Mouse (Mus musculus): ENCODE data around the gene Kbtbd13. TPM values are rescaled to one million over a fixed set of nuclear protein-coding genes. Genes with fewer than 3 reads are reported as not detected.

The Kbtbd13 gene
- polyA plus RNA-seq, 1 experiment: 0.27 TPM

DNA sequence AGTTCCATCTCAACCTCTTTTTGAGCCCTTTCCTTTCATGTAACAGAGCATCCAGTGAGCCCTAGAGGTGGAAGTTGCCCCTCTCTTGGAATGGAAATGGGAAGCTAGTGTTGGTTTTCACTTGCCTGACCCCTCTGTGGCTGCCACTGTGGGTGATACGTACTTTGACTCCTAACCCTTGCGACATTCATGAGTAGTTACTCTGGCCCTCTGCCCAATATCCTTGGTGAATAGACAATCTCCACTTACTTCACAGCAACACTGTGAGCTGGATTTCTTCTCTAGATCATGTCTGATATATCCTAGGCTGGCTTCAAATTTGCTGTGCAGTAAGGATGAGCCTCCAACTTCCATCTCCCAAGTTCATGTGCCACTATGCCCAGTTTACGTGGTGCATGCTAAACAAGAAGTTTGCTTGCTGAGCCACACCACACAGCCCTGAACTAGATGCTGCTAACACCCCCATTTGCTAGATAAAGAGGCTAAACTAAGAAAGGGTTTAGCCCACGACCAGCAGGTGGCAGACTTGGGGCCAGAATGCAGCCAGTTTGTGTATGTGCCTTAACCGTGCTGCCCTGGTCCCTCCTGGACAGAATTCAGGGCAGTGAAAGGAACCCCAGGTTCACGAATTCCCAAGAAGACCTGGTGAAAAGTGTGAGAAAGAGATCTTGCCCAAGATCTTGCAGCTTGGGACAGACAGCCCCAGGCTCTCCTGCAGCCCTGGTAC is 1.3 kb upstream of the Kbtbd13 start:
- Histone ChIP-seq H3K9ac (ENCODE audit: low read depth, poor library complexity, severe bottlenecking) (no peak overlapping the region), H3K9me3 (replicated peaks; ENCODE audit: control insufficient read depth, insufficient read depth, low read length, poor library complexity, severe bottlenecking) (no peaks in the 10 kb centered on the region), H3K36me3 (ENCODE audit: control insufficient read depth, insufficient read depth, low read length, poor library complexity, severe bottlenecking) (no peaks in the 10 kb centered on the region), H3K4me3 (ENCODE audit: low read depth, low read length) (no peak overlapping the region), H3K27me3 (ENCODE audit: control insufficient read depth, insufficient read depth, low read length, poor library complexity, severe bottlenecking) (peaks cover 4% of the 10 kb centered on the region), H3K4me1 (ENCODE audit: control insufficient read depth, insufficient read depth, low read length) (no peaks in the 10 kb centered on the region), H3K27ac (ENCODE audit: insufficient read depth, low read length) (no peak overlapping the region)
- TF ChIP-seq CTCF (IDR thresholded peaks at IDR 0.05; ENCODE audit: low read depth, low read length) (peak; percentile 93), POLR2A (IDR thresholded peaks at IDR 0.05; ENCODE audit: insufficient read depth, low read length) (no peak)

DNA sequence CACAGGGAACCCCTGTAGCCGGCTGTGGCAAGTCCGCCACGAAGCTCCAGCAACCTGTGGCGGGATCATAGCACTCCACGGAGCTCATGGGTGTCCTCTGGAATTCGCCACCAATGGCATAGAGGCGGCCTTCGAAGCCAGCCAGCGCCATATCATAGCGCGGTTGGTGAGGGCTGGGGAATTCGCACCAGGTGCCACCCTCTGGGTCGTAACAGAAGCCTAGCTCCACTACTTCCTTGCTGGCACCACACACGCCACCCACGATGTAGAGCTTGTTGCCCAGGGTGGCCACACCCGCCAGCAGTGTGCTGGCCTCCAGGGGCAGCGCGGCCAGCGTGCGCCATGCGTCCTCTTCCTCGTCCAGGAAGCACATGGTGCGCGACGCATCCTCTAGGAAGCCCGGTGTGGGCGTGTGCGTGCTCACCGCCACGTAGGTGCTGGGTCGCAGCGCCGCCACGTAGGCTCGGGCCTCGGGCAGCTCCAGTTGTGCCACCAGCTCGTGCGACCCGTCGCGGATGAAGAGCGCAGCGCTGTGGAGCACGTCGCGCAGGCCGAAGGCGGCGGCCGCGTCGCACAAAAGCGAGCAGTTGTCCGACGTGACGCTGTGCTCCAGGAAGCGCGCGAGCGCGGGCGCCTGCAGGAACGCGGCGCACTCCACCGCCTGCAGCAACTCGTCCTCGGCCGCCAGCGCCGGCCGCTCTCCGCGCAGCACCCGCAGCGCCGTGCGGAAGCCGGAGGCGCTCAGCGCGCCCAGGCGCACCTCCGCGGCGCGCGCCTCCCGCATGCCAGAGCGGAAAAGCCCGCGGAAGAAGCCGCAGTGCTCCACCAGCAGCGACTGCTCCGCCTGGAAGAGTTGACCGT is 470 bp downstream of the Kbtbd13 start:
- H3K4me1 ChIP-seq (ENCODE audit: control insufficient read depth, insufficient read depth, low read length): no peaks in the 10 kb centered on the region
- peak overlapping the region; percentile 56 for H3K4me3 ChIP-seq (ENCODE audit: low read depth, low read length)
- H3K9me3 ChIP-seq (replicated peaks; ENCODE audit: control insufficient read depth, insufficient read depth, low read length, poor library complexity, severe bottlenecking): no peaks in the 10 kb centered on the region
- no peaks in the 10 kb centered on the region for H3K36me3 ChIP-seq (ENCODE audit: control insufficient read depth, insufficient read depth, low read length, poor library complexity, severe bottlenecking)
- peak overlapping the region; percentile 47 for H3K9ac ChIP-seq (ENCODE audit: low read depth, poor library complexity, severe bottlenecking)
- TF ChIP-seq EP300 (IDR thresholded peaks at IDR 0.05; ENCODE audit: insufficient read depth, low read depth, low read length) (no peak), POLR2A (IDR thresholded peaks at IDR 0.05; ENCODE audit: insufficient read depth, low read length) (no peak)
- peaks cover 4% of the 10 kb centered on the region for H3K27me3 ChIP-seq (ENCODE audit: control insufficient read depth, insufficient read depth, low read length, poor library complexity, severe bottlenecking)
- no peak overlapping the region for H3K27ac ChIP-seq (ENCODE audit: insufficient read depth, low read length)

DNA sequence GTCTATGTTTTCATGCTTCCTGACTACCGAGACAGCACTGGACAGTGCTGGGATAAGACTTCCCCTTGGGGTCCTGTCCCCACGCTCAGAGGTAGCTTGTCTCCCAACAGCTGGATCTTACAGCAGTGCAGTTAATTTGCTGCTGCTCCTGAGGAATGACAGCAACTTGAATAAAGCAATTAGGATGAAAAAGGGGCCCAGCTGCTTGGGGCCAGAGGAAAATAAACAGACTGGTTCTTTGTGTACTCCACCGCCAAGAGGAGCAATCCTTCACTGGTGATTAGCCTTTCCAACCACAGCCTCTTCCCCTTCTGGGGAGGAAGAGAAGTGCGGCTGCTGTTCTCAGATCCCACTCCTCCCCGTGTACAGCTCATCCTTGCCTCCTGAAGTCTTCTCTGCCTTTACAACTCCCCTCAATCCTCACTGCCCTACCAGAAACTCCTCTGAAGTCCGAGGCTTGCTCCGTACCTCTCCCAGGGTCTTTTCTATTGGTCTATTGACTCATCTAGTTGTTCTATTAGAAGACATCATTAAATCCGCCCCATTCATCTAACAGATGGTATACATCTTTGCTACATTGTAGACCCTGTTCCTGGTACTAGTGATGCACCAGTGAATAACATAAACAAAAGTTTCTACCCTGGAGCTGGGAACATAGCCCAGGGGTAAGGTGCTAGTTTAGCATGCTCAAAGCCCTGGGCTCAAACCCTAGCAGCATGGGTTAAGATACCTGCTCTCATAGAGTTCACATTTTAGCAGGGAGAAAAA is 4.9 kb downstream of the Kbtbd13 start:
- H3K9me3 ChIP-seq (replicated peaks; ENCODE audit: control insufficient read depth, insufficient read depth, low read length, poor library complexity, severe bottlenecking): no peaks in the 10 kb centered on the region
- no peak overlapping the region for H3K9ac ChIP-seq (ENCODE audit: low read depth, poor library complexity, severe bottlenecking)
- H3K27me3 ChIP-seq (ENCODE audit: control insufficient read depth, insufficient read depth, low read length, poor library complexity, severe bottlenecking): peaks cover 4% of the 10 kb centered on the region; the same call in 1 of the 2 replicates
- no peaks in the 10 kb centered on the region for H3K4me1 ChIP-seq (ENCODE audit: control insufficient read depth, insufficient read depth, low read length)
- no peak for TF ChIP-seq CTCF (IDR thresholded peaks at IDR 0.05; ENCODE audit: low read depth, low read length)
- TF ChIP-seq POLR2A (IDR thresholded peaks at IDR 0.05; ENCODE audit: insufficient read depth, low read length): no peak
- TF ChIP-seq EP300 (IDR thresholded peaks at IDR 0.05; ENCODE audit: insufficient read depth, low read depth, low read length): no peak
- H3K27ac ChIP-seq (ENCODE audit: insufficient read depth, low read length): no peak overlapping the region
- no peak overlapping the region for H3K4me3 ChIP-seq (ENCODE audit: low read depth, low read length)
- no peaks in the 10 kb centered on the region for H3K36me3 ChIP-seq (ENCODE audit: control insufficient read depth, insufficient read depth, low read length, poor library complexity, severe bottlenecking)

DNA sequence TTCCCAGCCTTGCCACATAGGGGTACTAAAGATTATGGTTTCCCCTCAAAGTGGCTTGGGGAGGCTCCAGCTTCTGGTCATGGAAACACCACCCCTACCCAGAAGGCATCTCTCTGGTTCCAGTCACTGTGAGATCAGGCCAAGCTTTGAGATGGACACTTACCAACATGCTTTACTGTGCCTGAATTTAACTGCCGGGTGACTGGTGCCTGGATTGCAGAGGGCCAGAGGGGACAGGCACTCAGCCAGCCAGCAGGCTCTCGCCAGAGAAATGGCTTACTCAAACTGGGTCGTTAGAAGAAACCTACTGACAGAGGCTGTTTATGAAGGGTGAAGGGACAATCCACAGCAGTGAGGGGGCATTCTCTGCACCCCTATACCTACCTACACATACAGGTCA is 7.2 kb downstream of the Kbtbd13 start:
- Histone ChIP-seq H3K27me3 (ENCODE audit: control insufficient read depth, insufficient read depth, low read length, poor library complexity, severe bottlenecking) (no peaks in the 10 kb centered on the region), H3K9me3 (replicated peaks; ENCODE audit: control insufficient read depth, insufficient read depth, low read length, poor library complexity, severe bottlenecking) (no peaks in the 10 kb centered on the region), H3K27ac (ENCODE audit: insufficient read depth, low read length) (no peak overlapping the region), H3K4me3 (ENCODE audit: low read depth, low read length) (no peak overlapping the region), H3K4me1 (ENCODE audit: control insufficient read depth, insufficient read depth, low read length) (no peaks in the 10 kb centered on the region), H3K9ac (ENCODE audit: low read depth, poor library complexity, severe bottlenecking) (no peak overlapping the region), H3K36me3 (ENCODE audit: control insufficient read depth, insufficient read depth, low read length, poor library complexity, severe bottlenecking) (no peaks in the 10 kb centered on the region)
- TF ChIP-seq CTCF (IDR thresholded peaks at IDR 0.05; ENCODE audit: low read depth, low read length) (no peak), POLR2A (IDR thresholded peaks at IDR 0.05; ENCODE audit: insufficient read depth, low read length) (no peak), EP300 (IDR thresholded peaks at IDR 0.05; ENCODE audit: insufficient read depth, low read depth, low read length) (no peak)

DNA sequence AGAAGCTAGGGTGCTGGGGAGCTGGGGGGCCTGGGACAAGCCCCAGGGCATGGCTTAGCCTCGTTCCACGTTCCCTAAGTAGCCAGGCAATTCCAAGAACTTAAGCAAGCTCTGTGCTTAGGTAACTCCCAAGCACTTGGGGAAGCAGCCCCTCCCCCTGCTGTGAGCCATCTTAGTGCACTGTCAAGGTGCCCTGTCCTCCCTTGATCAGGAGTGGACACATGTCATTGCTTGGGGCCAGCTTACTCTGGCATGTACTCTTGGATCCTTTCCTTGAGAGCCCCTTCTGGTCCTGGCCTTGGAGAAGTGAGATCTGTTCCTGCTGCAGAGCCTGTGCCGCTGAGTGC is 8.7 kb downstream of the Kbtbd13 start:
- Histone ChIP-seq H3K9ac (ENCODE audit: low read depth, poor library complexity, severe bottlenecking) (no peak overlapping the region), H3K4me1 (ENCODE audit: control insufficient read depth, insufficient read depth, low read length) (no peaks in the 10 kb centered on the region), H3K27me3 (ENCODE audit: control insufficient read depth, insufficient read depth, low read length, poor library complexity, severe bottlenecking) (no peaks in the 10 kb centered on the region), H3K27ac (ENCODE audit: insufficient read depth, low read length) (no peak overlapping the region), H3K9me3 (replicated peaks; ENCODE audit: control insufficient read depth, insufficient read depth, low read length, poor library complexity, severe bottlenecking) (no peaks in the 10 kb centered on the region), H3K4me3 (ENCODE audit: low read depth, low read length) (no peak overlapping the region), H3K36me3 (ENCODE audit: control insufficient read depth, insufficient read depth, low read length, poor library complexity, severe bottlenecking) (no peaks in the 10 kb centered on the region)
- TF ChIP-seq CTCF (IDR thresholded peaks at IDR 0.05; ENCODE audit: low read depth, low read length) (no peak), EP300 (IDR thresholded peaks at IDR 0.05; ENCODE audit: insufficient read depth, low read depth, low read length) (no peak), POLR2A (IDR thresholded peaks at IDR 0.05; ENCODE audit: insufficient read depth, low read length) (no peak)

All from ES-Bruce4 (cell line).